Mouse (Mus musculus) c-Kit-positive CD71-positive TER-119-positive erythroid progenitor cells, embryonic 14.5 days (primary cell): Measurements from ENCODE around the gene Fxyd5.

Experiments used
- DNase-seq: peaks from one replicate; pipeline ENCODE4 v3.0.0-alpha.2; 2013; ENCODE audit warnings: low spot score

Fxyd5 gene

GRCm38 (mm10) chr7:31042431-31042910, at the start of gene Fxyd5:
TSS of gene Fxyd5 (minus strand) at chr7:31042481.
- DNase-seq: no peak

- no peak for DNase-seq
Observed at GRCm38 (mm10) chr7:31089721-31090120, 47.4 kb upstream of the Fxyd5 start.

GRCm38 (mm10) chr7:31088206-31088605, 45.9 kb upstream of the Fxyd5 start:
- DNase-seq: no peak

GRCm38 (mm10) chr7:31087262-31087661, 45.0 kb upstream of the Fxyd5 start:
- no peak for DNase-seq

- DNase-seq: no peak
Observed at GRCm38 (mm10) chr7:31086175-31086755, 44.0 kb upstream of the Fxyd5 start.

- no peak for DNase-seq
Observed at GRCm38 (mm10) chr7:31085171-31085570, 42.9 kb upstream of the Fxyd5 start.

GRCm38 (mm10) chr7:31084140-31084539, 41.9 kb upstream of the Fxyd5 start:
- DNase-seq: no peak

GRCm38 (mm10) chr7:31082831-31083588, 40.7 kb upstream of the Fxyd5 start:
- no peak for DNase-seq

- DNase-seq: no peak
Observed at GRCm38 (mm10) chr7:31082106-31082505, 39.8 kb upstream of the Fxyd5 start.

GRCm38 (mm10) chr7:31081106-31081505, 38.8 kb upstream of the Fxyd5 start:
- no peak for DNase-seq

- no peak for DNase-seq
Observed at GRCm38 (mm10) chr7:31080611-31081010, 38.3 kb upstream of the Fxyd5 start.

GRCm38 (mm10) chr7:31079670-31080069, 37.4 kb upstream of the Fxyd5 start:
- DNase-seq: no peak

- DNase-seq: no peak
Observed at GRCm38 (mm10) chr7:31077885-31078445, 35.7 kb upstream of the Fxyd5 start.

GRCm38 (mm10) chr7:31077470-31077869, 35.2 kb upstream of the Fxyd5 start:
- DNase-seq: no peak

- no peak for DNase-seq
Observed at GRCm38 (mm10) chr7:31076492-31076891, 34.2 kb upstream of the Fxyd5 start, which contains the start of gene Fxyd3. TSS of gene Fxyd3 (minus strand) at chr7:31076704.

GRCm38 (mm10) chr7:31074713-31075069, 32.4 kb upstream of the Fxyd5 start:
- DNase-seq: no peak

GRCm38 (mm10) chr7:31074061-31074712, 31.9 kb upstream of the Fxyd5 start:
- DNase-seq: no peak

GRCm38 (mm10) chr7:31073546-31073945, 31.3 kb upstream of the Fxyd5 start:
- DNase-seq: no peak

- no peak for DNase-seq
Observed at GRCm38 (mm10) chr7:31072326-31072725, 30.0 kb upstream of the Fxyd5 start.

- no peak for DNase-seq
Observed at GRCm38 (mm10) chr7:31070324-31070723, 28.0 kb upstream of the Fxyd5 start.

GRCm38 (mm10) chr7:31069491-31069890, 27.2 kb upstream of the Fxyd5 start:
- no peak for DNase-seq

- DNase-seq: no peak
Observed at GRCm38 (mm10) chr7:31067836-31068235, 25.6 kb upstream of the Fxyd5 start.

- no peak for DNase-seq
Observed at GRCm38 (mm10) chr7:31063074-31063560, 20.8 kb upstream of the Fxyd5 start.
